Mouse (Mus musculus) ES-E14 (cell line): ENCODE measurements around the gene Swsap1. TPM values are rescaled to one million over a fixed set of nuclear protein-coding genes. Genes with fewer than 3 reads are reported as not detected.

Experiments
- DNase-seq: peaks from one replicate; pipeline ENCODE4 v3.0.0-alpha.2; 2013; ENCODE audit warnings: low read depth, low spot score
- H3K27ac ChIP-seq: 2 replicates; pipeline ENCODE4 v1.5.1; 2012; ENCODE audit warnings: low read depth, mild to moderate bottlenecking, low read length, moderate library complexity, mixed read lengths; ENCODE audit not compliant: poor library complexity, insufficient read depth, severe bottlenecking
- H3K36me3 ChIP-seq: 2 replicates; pipeline ENCODE4 v1.6.1; 2012; ENCODE audit warnings: mild to moderate bottlenecking, low read length, moderate library complexity, mixed read lengths; ENCODE audit not compliant: control insufficient read depth, poor library complexity, insufficient read depth, severe bottlenecking
- H3K4me1 ChIP-seq, 2 experiments: fragments of 150-350 bp in 1 of 2; sonication (generic) in 1 of 2; 2 replicates each; pipeline ENCODE4 v1.6.1; 2012; ENCODE audit warnings: low read length in 2 of 2, mild to moderate bottlenecking in 1 of 2, mixed read lengths in 1 of 2; ENCODE audit not compliant: control insufficient read depth in 2 of 2, insufficient read depth in 2 of 2, poor library complexity in 1 of 2
- H3K4me3 ChIP-seq, 2 experiments: fragments of 150-350 bp in 1 of 2; sonication (generic) in 1 of 2; 2 replicates each; pipeline ENCODE4 v1.5.1; 2012; ENCODE audit warnings: low read length in 2 of 2, low read depth in 1 of 2, mild to moderate bottlenecking in 1 of 2, mixed read lengths in 1 of 2; ENCODE audit not compliant: insufficient read depth in 1 of 2, poor library complexity in 1 of 2, severe bottlenecking in 1 of 2
- H3K9ac ChIP-seq: 2 replicates; pipeline ENCODE4 v1.6.1; 2012; ENCODE audit warnings: low read depth, mild to moderate bottlenecking, low read length, mixed read lengths; ENCODE audit not compliant: poor library complexity, insufficient read depth, severe bottlenecking
- H3K9me3 ChIP-seq: fragments of 150-350 bp; sonication (generic); 2 replicates; pipeline ENCODE4 v1.6.1; 2012; ENCODE audit warnings: low read depth, mild to moderate bottlenecking, low read length; ENCODE audit not compliant: control insufficient read depth, insufficient read depth
- CHD2 ChIP-seq: IDR thresholded peaks from 2 replicates; pipeline ENCODE4 v1.6.1; 2014; ENCODE audit warnings: mild to moderate bottlenecking, low read depth, low read length, inconsistent platforms
- HCFC1 ChIP-seq: IDR thresholded peaks from 2 replicates; pipeline ENCODE4 v1.6.1; 2012; ENCODE audit warnings: low read length, inconsistent platforms, borderline replicate concordance; ENCODE audit not compliant: insufficient read depth
- MAFK ChIP-seq: IDR thresholded peaks from 2 replicates; pipeline ENCODE4 v1.6.1; 2014; ENCODE audit warnings: mild to moderate bottlenecking, low read depth, low read length, inconsistent platforms; ENCODE audit not compliant: insufficient read depth
- ZC3H11A ChIP-seq: IDR thresholded peaks from 2 replicates; pipeline ENCODE4 v1.6.1; 2012; ENCODE audit warnings: low read depth, mild to moderate bottlenecking, inconsistent platforms, low read length, borderline replicate concordance
- ZNF384 ChIP-seq: IDR thresholded peaks from 2 replicates; pipeline ENCODE4 v1.6.1; 2012; ENCODE audit warnings: low read depth, low read length, inconsistent platforms
- in situ Hi-C, 2 experiments: fragments of 600-800 bp; cut with MboI; formaldehyde crosslinking; loops; one replicate each; pipeline ENCODE4 v1.15.1; 2025; ENCODE audit warnings: low sequenced_read_pairs in 2 of 2, inconsistent platforms in 1 of 2; ENCODE audit not compliant: unreplicated experiment in 2 of 2
- total RNA-seq: library from RNA; depleted of rRNA; stranded (reverse); fragments of 300-350 nt; gene quantifications from 2 replicates; pipeline ENCODE4 v1.2.3, GENCODE M21; 2012

The Swsap1 gene
- total RNA-seq, 1 experiment: 10.8 TPM

DNA sequence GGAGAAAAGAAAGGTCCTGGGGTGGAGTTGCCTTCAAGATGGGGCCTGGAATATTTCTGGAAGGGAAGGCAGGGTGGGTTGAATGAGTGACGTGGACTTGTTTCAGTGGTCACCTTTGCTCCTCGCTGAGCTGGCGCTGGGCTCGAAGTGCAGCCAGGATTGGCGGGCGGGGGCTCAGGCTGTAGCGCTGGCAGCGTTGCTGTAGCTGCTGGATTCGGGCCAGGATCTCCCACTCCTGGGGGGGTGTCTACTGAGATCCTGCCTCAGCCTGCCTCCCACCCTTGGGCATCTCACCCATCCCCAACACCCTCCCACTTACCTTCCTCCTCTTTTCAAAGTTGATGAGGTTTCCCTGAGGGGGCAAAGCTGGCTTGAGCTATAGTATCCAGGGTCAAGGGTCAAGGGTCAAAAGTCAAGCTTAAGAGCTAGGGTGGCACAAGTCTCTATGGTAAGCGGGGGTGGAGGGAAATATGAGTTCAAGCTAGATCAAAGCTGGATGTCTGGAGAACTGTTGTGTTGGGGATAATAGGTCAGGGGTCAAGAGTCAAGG lies 21.1 kb downstream of the Swsap1 start:
- Histone ChIP-seq H3K9me3 (no peaks in the 10 kb centered on the region), H3K4me3 (no peak overlapping the region), H3K9ac (no peak overlapping the region), H3K36me3 (no peaks in the 10 kb centered on the region), H3K4me1 (peaks cover 0 to 12% of the 10 kb centered on the region in 2 experiments; a peak in 2 of 4 replicates), H3K27ac (no peak overlapping the region)
- in situ Hi-C loops: loop anchor here in 1 of 2 experiments (5.0 to 10.0 kb wide), 2 partner anchors 71 to 168 kb away; no protein-coding TSS in a partner anchor
- no peak for DNase-seq
- TF ChIP-seq MAFK: no peak

DNA sequence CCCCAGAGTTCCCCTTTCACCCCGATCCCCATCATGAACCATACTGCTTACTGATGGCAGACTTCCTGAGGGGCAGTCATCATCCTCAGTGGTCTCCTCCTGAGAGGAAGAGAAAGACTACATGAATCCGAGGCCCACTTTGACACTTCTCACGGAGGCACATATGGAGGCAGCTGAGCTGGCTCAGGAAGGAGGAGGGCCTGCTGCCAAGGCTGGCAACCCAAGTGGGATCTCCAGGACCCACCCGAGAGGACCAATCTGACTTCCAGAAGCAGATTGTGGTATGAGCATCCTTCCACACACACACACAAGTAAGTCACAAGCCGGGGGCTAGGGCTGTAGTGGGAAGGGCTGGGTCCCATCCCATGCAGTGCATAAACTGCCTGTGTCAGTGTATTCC lies 21.8 kb downstream of the Swsap1 start:
- Histone ChIP-seq H3K36me3 (no peaks in the 10 kb centered on the region), H3K27ac (no peak overlapping the region), H3K4me3 (no peak overlapping the region), H3K9me3 (no peaks in the 10 kb centered on the region), H3K4me1 (peaks cover 0 to 12% of the 10 kb centered on the region in 2 experiments; a peak in 2 of 4 replicates), H3K9ac (no peak overlapping the region)
- DNase-seq: no peak
- in situ Hi-C loops: loop anchor here in 1 of 2 experiments (5.0 to 10.0 kb wide), 2 partner anchors 70 to 167 kb away; no protein-coding TSS in a partner anchor
- no peak for TF ChIP-seq HCFC1
- no peak for TF ChIP-seq ZC3H11A
- no peak for TF ChIP-seq CHD2
- no peak for TF ChIP-seq MAFK
- no peak for TF ChIP-seq ZNF384

DNA sequence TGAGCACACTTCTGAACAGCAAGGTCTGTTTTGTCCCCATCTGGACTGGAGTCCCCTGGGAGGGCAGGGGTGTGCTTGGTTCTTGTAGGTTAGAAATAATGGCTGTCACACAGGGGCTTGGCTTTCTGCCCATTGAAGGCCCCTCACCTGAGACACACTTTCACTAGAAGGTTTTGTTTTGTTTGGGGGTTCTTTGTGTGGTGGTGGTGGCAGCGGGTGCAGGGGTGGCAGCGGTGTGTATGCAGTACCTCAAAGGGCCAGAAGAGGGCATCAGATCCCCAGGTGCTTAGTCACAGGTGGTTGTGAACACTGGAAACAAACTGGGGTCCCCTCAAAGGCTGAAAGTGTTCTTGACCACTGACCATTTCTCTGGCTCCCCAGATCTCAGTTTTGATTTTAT lies 22.4 kb downstream of the Swsap1 start:
- in situ Hi-C loops: loop anchor here in 1 of 2 experiments (5.0 to 10.0 kb wide), 2 partner anchors 69 to 167 kb away; no protein-coding TSS in a partner anchor

DNA sequence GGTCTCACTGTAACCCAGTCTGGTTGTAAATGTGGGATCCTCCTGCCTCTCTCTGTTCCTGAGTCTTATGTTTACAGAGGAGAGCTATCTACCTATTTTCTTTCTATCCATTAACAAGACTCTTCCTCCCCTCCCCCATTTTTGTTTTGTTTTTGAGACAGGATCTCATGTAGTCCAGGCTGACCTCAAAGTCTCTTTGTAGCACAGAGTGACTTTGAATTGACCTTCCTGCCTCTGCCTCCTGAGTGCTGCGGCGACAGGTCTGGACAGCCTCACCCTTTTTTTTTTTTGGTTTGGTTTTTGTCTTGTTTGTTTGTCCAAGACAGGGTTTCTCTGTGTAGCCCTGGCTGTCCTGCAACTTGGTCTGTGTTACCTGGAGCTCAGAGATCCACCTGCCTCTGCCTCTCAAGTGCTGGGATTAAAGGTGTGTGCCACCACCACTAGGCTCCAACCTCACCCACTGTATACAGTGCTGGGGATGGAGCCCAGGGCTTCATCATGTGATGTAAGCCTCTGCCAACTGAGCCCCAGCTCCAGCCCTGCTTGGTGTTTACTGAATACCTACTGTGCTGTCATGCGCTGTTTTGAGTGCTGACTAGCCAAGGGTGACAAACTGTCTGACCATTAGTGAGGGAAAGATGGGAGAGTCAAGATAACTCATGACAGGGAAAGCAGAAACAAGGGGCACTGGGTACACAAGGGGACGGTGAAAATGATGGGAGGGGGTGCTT lies 23.0 kb downstream of the Swsap1 start:
- TF ChIP-seq ZC3H11A: no peak
- TF ChIP-seq ZNF384: 0 out of 2 replicates have a peak, but pooled peaks have one; percentile 28
- peaks cover 0 to 12% of the 10 kb centered on the region in 2 experiments; a peak in 2 of 4 replicates for H3K4me1 ChIP-seq
- H3K9me3 ChIP-seq: no peaks in the 10 kb centered on the region
- H3K36me3 ChIP-seq: no peaks in the 10 kb centered on the region
- no peak for DNase-seq
- H3K4me3 ChIP-seq: no peak overlapping the region
- in situ Hi-C loops: loop anchor here in 1 of 2 experiments (5.0 to 10.0 kb wide), 2 partner anchors 69 to 166 kb away; no protein-coding TSS in a partner anchor
- no peak overlapping the region for H3K27ac ChIP-seq
- H3K9ac ChIP-seq: no peak overlapping the region

More for the DNA sequence above, 22.4 kb downstream of the Swsap1 start:
- Histone ChIP-seq H3K4me1 (peaks cover 0 to 12% of the 10 kb centered on the region in 2 experiments; a peak in 2 of 4 replicates), H3K9me3 (no peaks in the 10 kb centered on the region), H3K36me3 (no peaks in the 10 kb centered on the region), H3K27ac (no peak overlapping the region), H3K4me3 (no peak overlapping the region), H3K9ac (no peak overlapping the region)
- no peak for DNase-seq
- TF ChIP-seq ZNF384: no peak
- no peak for TF ChIP-seq MAFK
- peak; percentile 67; the same call in 1 of the 2 replicates for TF ChIP-seq ZC3H11A
- no peak for TF ChIP-seq HCFC1
- no peak for TF ChIP-seq CHD2

DNA sequence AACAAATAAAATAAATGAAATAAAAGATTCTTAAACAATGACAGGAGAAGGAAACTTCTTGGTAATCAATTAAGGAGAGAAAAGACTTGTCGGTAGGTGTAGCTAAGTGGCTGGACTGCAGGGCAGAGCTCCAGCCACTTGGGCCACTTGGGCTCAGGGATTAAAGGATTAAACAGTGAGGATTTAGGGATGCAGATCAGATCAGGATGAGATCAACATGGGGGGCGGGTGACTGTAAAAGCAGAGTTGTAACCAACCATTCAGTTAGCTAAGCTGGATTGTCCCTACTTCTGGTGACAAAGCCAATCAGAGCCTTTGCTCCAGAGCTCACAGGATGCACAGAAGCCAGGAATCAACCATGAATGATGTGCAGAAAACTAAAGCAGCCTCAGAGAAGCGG lies 28.4 kb downstream of the Swsap1 start:
- no peak overlapping the region for H3K9ac ChIP-seq
- no peak overlapping the region for H3K4me3 ChIP-seq
- H3K36me3 ChIP-seq: no peaks in the 10 kb centered on the region
- no peak overlapping the region for H3K27ac ChIP-seq
- DNase-seq: no peak
- peaks cover 0 to 12% of the 10 kb centered on the region in 2 experiments; a peak in 2 of 4 replicates for H3K4me1 ChIP-seq
- TF ChIP-seq CHD2: no peak
- TF ChIP-seq ZNF384: no peak
- no peak for TF ChIP-seq MAFK
- TF ChIP-seq HCFC1: no peak
- no peak for TF ChIP-seq ZC3H11A
- in situ Hi-C loops: no loop called here
- no peaks in the 10 kb centered on the region for H3K9me3 ChIP-seq
